Mouse (Mus musculus) midbrain, embryonic 16.5 days (tissue): Measurements from ENCODE around the gene Rps27. TPM values are rescaled to one million over a fixed set of nuclear protein-coding genes. Genes with fewer than 3 reads are reported as not detected.

Experiments
- polyA plus RNA-seq: library from polyadenylated mRNA; unstranded; fragments of >200 nt; fragmentation: Nextera tagmentation; extraction: Ambion mirVana; gene quantifications from 2 replicates; pipeline ENCODE4 v1.2.1, GENCODE M21; 2015

Gene Rps27
- polyA plus RNA-seq, 1 experiment from 2014 or later: 691 TPM

Other genes with a start within 250 kb of the Rps27 start
- 114 TPM in 2 replicates for gene Hax1, start 214.9 kb downstream of the Rps27 start, polyA plus RNA-seq
- gene 4933434E20Rik, start 162.0 kb downstream of the Rps27 start, polyA plus RNA-seq: 224 and 225 TPM in 2 replicates
- 120 and 132 TPM in 2 replicates for gene Ubap2l, start 161.0 kb downstream of the Rps27 start, polyA plus RNA-seq
- gene Tpm3, start 141.0 kb downstream of the Rps27 start, polyA plus RNA-seq: 377 and 415 TPM in 2 replicates
- gene Nup210l, start 109.5 kb downstream of the Rps27 start, polyA plus RNA-seq: 0.16 and 0.35 TPM in 2 replicates
- 19.6 and 22.4 TPM in 2 replicates for gene Rab13, start within 50 bp of the Rps27 start, polyA plus RNA-seq
- gene Jtb, start 17.9 kb upstream of the Rps27 start, polyA plus RNA-seq: 87.6 and 100 TPM in 2 replicates
- 1.1 and 2.2 TPM in 2 replicates for gene Creb3l4, start 29.9 kb upstream of the Rps27 start, polyA plus RNA-seq
- 43.0 and 46.8 TPM in 2 replicates for gene Slc39a1, start 34.5 kb upstream of the Rps27 start, polyA plus RNA-seq
- 21.5 and 24.6 TPM in 2 replicates for gene Crtc2, start 40.5 kb upstream of the Rps27 start, polyA plus RNA-seq
- 7.8 and 8.5 TPM in 2 replicates for gene Dennd4b, start 51.5 kb upstream of the Rps27 start, polyA plus RNA-seq
- 10.9 and 12.0 TPM in 2 replicates for gene Gatad2b, start 79.5 kb upstream of the Rps27 start, polyA plus RNA-seq
- gene Slc27a3, start 176.3 kb upstream of the Rps27 start, polyA plus RNA-seq: 30.7 and 33.8 TPM in 2 replicates
- 30.8 and 31.7 TPM in 2 replicates for gene Ints3, start 220.0 kb upstream of the Rps27 start, polyA plus RNA-seq